ENCODE assay signal across 21 mouse cellular contexts in the genomic region with DNA sequence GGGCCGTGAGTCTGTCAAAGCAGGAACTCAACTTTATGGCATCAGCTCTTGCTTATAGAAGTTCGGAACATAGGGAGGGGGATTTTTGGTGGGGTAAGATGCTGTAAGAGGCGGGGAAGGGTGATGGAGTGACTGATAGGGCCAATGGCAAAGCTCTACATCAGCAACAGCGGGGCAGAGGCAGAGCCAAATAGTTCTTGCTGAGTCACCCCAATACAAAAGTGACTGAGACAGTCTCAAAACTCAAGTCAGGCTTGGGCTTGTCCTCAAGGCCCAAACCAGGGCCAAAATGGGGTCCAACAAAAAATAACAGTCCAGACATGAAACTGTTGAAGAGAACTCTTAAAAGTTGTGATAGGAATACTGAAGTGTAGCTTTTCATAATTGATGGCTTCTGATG.
"Had no signal": no experiment of that assay in that cellular context is flagged by ENCODE, and none has a peak within 500 bp of the region (broad histone marks: within the 10 kb centered on the region; RNA-seq: fewer than 3 reads in every experiment).

No protein-coding gene starts in this region.

- H3K9me3 ChIP-seq: limb, embryonic 10.5 days; limb, embryonic 13.5 days; megakaryocyte, embryonic 14.5 days; midbrain, embryonic 10.5 days; midbrain, embryonic 13.5 days; neural tube, embryonic 13.5 days had no signal

- H3K4me2 ChIP-seq: limb, embryonic 13.5 days; lung, embryonic 14.5 days; midbrain, embryonic 13.5 days; neural tube, embryonic 13.5 days had no signal

- DNase-seq: kidney, adult 9 months; kidney, postnatal 14 days; kidney, postnatal 4 days; liver; liver, postnatal 0 days; lung, embryonic 14.5 days; retina, postnatal 1 day; thymus, adult 18-20 months; thymus, postnatal 14 days; thymus, postnatal 4 days had no signal

- H3K27me3 ChIP-seq: limb, embryonic 13.5 days; megakaryocyte, embryonic 14.5 days; midbrain, embryonic 13.5 days; neural tube, embryonic 13.5 days had no signal

- ATAC-seq: lung, postnatal 0 days; midbrain, embryonic 13.5 days; midbrain, embryonic 16.5 days had no signal

- H3K9ac ChIP-seq: limb, embryonic 13.5 days; liver, embryonic 14.5 days; liver, postnatal 0 days; lung, embryonic 14.5 days; midbrain, embryonic 13.5 days; neural tube, embryonic 13.5 days had no signal

- H3K4me3 ChIP-seq: limb, embryonic 10.5 days; limb, embryonic 13.5 days; midbrain, embryonic 10.5 days; midbrain, embryonic 13.5 days; myocyte; neural tube, embryonic 13.5 days had no signal

- H3K27ac ChIP-seq: limb, embryonic 10.5 days; limb, embryonic 13.5 days; liver, embryonic 14.5 days; macrophage; midbrain, embryonic 10.5 days; midbrain, embryonic 13.5 days; neural tube, embryonic 13.5 days had no signal
